Mouse (Mus musculus) hindbrain, embryonic 15.5 days (tissue): ENCODE data around the gene Taf6l. TPM values are rescaled to one million over a fixed set of nuclear protein-coding genes. Genes with fewer than 3 reads are reported as not detected.
"Not testable (repeated sequence)": the region's sequence is repeated elsewhere in the genome, so short reads cannot be mapped to it uniquely, and the experiment has no call there.

Experiments
- ATAC-seq: fragments of 200-750 bp; cut with Nextera tagmentation; 2 replicates; pipeline ENCODE4 v1.8.0; 2017; ENCODE audit warnings: low read depth, moderate number of reproducible peaks, moderate TSS enrichment; ENCODE audit not compliant: low FRiP score
- H3K27ac ChIP-seq: fragments of 300-500 bp; sonication (generic); replicated peaks from 2 replicates; pipeline ENCODE4 v1.5.1; 2015; ENCODE audit warnings: mild to moderate bottlenecking, inconsistent platforms
- H3K27me3 ChIP-seq: fragments of 300-500 bp; sonication (generic); 2 replicates; pipeline ENCODE4 v1.6.1; 2015; ENCODE audit warnings: control low read depth, inconsistent platforms
- H3K36me3 ChIP-seq: fragments of 300-500 bp; sonication (generic); 2 replicates; pipeline ENCODE4 v1.6.1; 2015; ENCODE audit warnings: control low read depth, inconsistent platforms
- H3K4me1 ChIP-seq: fragments of 300-500 bp; sonication (generic); replicated peaks from 2 replicates; pipeline ENCODE4 v1.6.1; 2015; ENCODE audit warnings: control low read depth, inconsistent platforms
- H3K4me2 ChIP-seq: fragments of 300-500 bp; sonication (generic); 2 replicates; pipeline ENCODE4 v1.6.1; 2015; ENCODE audit warnings: moderate library complexity, mild to moderate bottlenecking, inconsistent platforms
- H3K4me3 ChIP-seq: fragments of 300-500 bp; sonication (generic); 2 replicates; pipeline ENCODE4 v1.5.1; 2015; ENCODE audit warnings: mild to moderate bottlenecking, inconsistent platforms
- H3K9ac ChIP-seq: fragments of 300-500 bp; sonication (generic); 2 replicates; pipeline ENCODE4 v1.6.1; 2015; ENCODE audit warnings: inconsistent platforms
- H3K9me3 ChIP-seq: fragments of 300-500 bp; sonication (generic); 2 replicates; pipeline ENCODE4 v1.6.1; 2016; ENCODE audit warnings: control low read depth, inconsistent platforms
- WGBS: fragments of 180-500 bp; shearing (Covaris S2); methylation state at CpG from one replicate; pipeline ENCODE4 v1.1.7; 2015; 5-methylcytosine and 5-hydroxymethylcytosine counted together
- polyA plus RNA-seq: library from polyadenylated mRNA; unstranded; fragments of >200 nt; fragmentation: Nextera tagmentation; extraction: Ambion mirVana; gene quantifications from 2 replicates; pipeline ENCODE4 v1.2.1, GENCODE M21; 2015

Gene Taf6l
- polyA plus RNA-seq, 1 experiment from 2014 or later, result 30.5 TPM

DNA sequence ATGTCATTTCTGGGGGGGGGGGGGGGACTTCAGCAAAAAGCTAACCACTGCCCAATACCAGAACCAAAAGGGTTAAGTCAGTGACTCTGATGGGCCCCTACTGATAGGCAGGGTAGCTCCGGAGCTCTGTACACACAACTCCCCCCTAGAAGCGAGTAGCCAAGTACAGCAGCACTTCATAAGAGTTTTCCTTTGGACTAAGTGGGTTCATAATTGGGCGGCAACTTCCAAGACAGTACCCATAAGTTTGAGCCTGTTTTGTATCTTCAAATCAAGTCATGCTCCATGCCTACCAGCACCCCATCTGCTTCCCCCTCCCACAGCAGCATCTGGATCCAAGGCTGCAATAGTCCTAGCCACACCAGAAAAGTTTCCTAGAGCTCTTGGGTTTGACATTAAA lies 30.6 kb downstream of the Taf6l start:
- H3K27me3 ChIP-seq, result no peaks in the 10 kb centered on the region
- peak overlapping the region; percentile 92; the same call in 1 of the 2 replicates for H3K4me3 ChIP-seq
- no peaks in the 10 kb centered on the region for H3K9me3 ChIP-seq
- H3K4me1 ChIP-seq, result peaks cover 32% of the 10 kb centered on the region
- H3K36me3 ChIP-seq, result peaks cover 34% of the 10 kb centered on the region
- no peak overlapping the region for H3K9ac ChIP-seq
- H3K27ac ChIP-seq, result no peak overlapping the region
- H3K4me2 ChIP-seq, result peak overlapping the region; percentile 85
- no peak for ATAC-seq
- WGBS, result 79% methylated on average over 3 of the region's 3 CpGs

DNA sequence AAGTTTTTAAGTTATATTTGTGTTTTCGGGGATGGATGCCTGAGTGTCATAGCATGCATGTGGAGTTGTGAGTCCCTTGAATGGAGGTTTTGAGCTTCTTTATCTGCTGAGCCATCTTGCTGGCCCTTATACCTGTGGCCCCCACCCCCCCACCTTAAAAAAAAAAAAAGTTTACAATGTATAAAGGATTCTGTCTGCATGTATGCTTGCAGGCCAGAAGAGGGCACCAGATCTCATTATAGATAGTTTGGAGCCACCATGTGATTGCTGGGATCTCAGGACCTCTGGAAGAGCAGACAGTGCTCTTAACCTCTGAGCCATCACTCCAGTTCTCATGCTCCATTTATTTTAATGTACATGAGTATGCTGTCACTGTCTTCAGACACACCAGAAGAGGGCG lies 38.8 kb downstream of the Taf6l start:
- peaks cover 11% of the 10 kb centered on the region for H3K4me1 ChIP-seq
- peaks cover 89% of the 10 kb centered on the region for H3K36me3 ChIP-seq
- H3K4me3 ChIP-seq, result no peak overlapping the region
- WGBS, result 82% methylated on average over 2 of the region's 2 CpGs
- H3K27ac ChIP-seq, result no peak overlapping the region
- H3K9me3 ChIP-seq, result no peaks in the 10 kb centered on the region
- no peak overlapping the region for H3K9ac ChIP-seq
- no peak for ATAC-seq
- no peaks in the 10 kb centered on the region for H3K27me3 ChIP-seq
- H3K4me2 ChIP-seq, result no peak overlapping the region

DNA sequence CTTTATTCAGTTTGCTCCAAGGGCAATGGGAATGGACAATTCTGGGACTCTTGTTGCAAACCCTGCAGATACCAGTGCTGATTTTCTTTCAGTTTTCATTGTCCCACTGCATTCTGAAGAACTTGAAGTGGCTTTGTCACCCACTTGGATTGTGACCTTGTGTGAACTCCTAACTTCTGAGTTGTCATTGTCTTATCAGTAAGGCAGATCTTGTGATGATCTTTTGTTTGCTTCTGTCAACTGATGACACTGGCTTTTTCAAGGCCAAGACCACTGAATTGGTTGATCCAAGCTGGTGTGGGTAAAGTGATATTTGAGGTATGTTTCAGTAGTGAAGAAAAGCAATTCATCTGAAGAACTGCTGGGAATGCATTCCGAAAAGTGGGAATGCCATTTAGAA lies 40.8 kb downstream of the Taf6l start:
- WGBS, result 100% methylated on average over 1 of the region's 1 CpGs
- Histone ChIP-seq H3K9me3 (no peaks in the 10 kb centered on the region), H3K4me2 (no peak overlapping the region), H3K27ac (no peak overlapping the region), H3K27me3 (no peaks in the 10 kb centered on the region), H3K4me3 (no peak overlapping the region), H3K9ac (no peak overlapping the region), H3K36me3 (peaks cover 74% of the 10 kb centered on the region), H3K4me1 (peaks cover 24% of the 10 kb centered on the region)
- ATAC-seq, result no peak

DNA sequence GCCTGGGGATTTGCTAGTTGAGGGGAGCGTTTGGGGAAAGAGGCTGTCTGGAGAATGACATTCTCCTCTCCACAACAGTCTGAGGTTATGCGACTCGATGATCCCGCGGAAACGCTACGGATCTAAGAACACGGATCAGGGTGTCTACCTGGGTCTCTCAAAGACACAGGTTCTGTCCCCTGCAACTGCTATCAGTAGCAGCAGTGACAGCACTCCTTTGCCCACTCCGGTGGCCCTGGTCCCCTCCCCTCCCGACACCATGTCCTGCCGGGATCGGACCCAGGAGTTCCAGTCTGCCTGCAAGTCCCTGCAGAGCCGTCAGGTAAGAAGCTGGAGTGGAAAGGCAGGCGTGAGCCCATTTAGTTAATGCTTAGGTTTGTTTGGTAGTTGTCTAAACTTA lies 44.0 kb downstream of the Taf6l start:
- Histone ChIP-seq H3K27ac (peak overlapping the region; percentile 96), H3K4me3 (peak overlapping the region; percentile 78), H3K9ac (peak overlapping the region; percentile 72), H3K36me3 (peaks cover 63% of the 10 kb centered on the region), H3K9me3 (no peaks in the 10 kb centered on the region), H3K27me3 (no peaks in the 10 kb centered on the region), H3K4me1 (peaks cover 25% of the 10 kb centered on the region), H3K4me2 (peak overlapping the region; percentile 91)
- 28% methylated on average over 14 of the region's 14 CpGs for WGBS
- no peak for ATAC-seq

DNA sequence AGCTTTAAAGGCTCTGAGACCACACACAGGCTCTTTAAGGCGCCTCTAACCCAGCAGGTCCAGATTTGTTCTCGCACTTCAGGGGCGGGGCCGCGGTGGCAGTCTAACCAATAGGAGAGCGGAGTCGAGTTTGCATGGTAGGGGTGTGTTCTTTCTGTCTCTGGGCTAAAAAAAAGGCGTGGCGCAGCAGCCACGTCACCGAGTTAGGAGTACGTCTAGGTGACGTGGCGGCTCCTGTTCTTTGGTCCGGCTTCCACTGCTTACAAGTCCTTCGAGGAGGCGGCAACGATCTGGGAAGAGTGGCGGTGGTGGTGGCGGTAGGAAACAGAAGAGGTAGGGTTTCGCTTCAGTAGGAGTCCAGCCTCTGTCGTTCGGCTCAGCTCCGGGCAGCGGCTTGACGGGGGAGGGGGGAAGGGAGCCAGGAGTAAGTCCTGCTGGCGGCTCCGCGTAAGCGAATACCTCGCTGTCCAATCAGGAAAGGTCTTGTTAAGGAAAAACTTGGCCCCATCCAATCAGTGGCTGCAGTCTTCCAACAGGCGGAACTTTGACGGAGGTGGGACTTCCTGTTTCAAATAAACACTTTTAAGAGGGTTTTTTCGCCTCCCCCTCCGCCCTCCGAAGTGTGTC lies 44.9 kb downstream of the Taf6l start, which contains the start of gene Stx5a:
Stx5a (plus strand) TSS at position 171 of the 627 bp plus-strand sequence.
- H3K9me3 ChIP-seq, result no peaks in the 10 kb centered on the region
- H3K4me3 ChIP-seq, result peak within 1 kb of the TSS; percentile 78
- peak; percentile 99 for ATAC-seq
- under 1% methylated on average over 36 of the region's 36 CpGs for WGBS
- peak within 1 kb of the TSS; percentile 96 for H3K27ac ChIP-seq
- peaks cover 33% of the 10 kb centered on the region for H3K4me1 ChIP-seq
- H3K27me3 ChIP-seq, result no peaks in the 10 kb centered on the region
- peak within 1 kb of the TSS; percentile 72 for H3K9ac ChIP-seq
- peak within 1 kb of the TSS; percentile 91 for H3K4me2 ChIP-seq
- H3K36me3 ChIP-seq, result peaks cover 55% of the 10 kb centered on the region

DNA sequence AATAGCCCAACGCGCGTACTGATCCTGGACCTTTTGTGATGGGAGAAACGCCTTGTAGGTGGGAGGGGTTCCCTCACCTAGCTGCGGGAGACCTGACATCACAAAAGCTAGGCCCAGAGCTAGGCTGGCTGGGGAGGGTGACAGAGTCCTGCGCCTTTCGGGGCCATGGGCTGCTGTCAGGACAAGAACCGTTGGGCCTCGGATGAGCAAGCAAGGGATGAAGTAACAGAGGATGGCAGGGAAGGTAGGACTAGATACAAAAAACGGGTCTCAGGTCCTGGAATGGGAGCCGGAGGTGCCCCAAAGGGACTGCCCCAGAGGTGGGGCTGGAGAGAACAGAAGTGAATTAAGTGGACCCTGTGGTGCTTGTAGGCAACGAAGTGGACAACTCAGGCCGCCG lies 45.6 kb downstream of the Taf6l start, which contains the start of gene 1700092M07Rik:
1700092M07Rik (plus strand) TSS at position 116 of the 400 bp plus-strand sequence.
- no peaks in the 10 kb centered on the region for H3K9me3 ChIP-seq
- H3K27me3 ChIP-seq, result no peaks in the 10 kb centered on the region
- H3K27ac ChIP-seq, result peak within 1 kb of the TSS; percentile 96
- H3K4me2 ChIP-seq, result peak within 1 kb of the TSS; percentile 91
- peak within 1 kb of the TSS; percentile 78 for H3K4me3 ChIP-seq
- 68% methylated on average over 14 of the region's 14 CpGs for WGBS
- ATAC-seq, result no peak
- peaks cover 36% of the 10 kb centered on the region for H3K4me1 ChIP-seq
- H3K36me3 ChIP-seq, result peaks cover 48% of the 10 kb centered on the region
- H3K9ac ChIP-seq, result peak within 1 kb of the TSS; percentile 65

DNA sequence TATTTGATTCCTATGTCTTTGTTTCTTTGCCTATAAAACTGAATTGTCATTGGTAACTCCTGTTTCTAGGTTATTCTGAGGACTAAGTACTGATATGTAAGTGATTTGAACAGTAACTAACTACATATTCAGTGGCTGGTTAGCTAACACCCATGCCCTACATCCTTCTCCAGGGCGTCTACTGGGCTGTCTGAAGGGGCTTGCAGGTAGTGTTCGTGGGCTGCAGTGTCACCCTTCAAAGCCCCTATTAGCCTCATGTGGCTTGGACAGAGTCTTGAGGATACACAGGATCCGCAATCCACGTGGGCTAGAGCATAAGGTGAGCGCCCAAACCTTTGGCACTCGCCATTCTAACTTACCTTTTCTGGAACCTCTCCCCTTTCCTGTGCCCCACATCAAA lies 46.6 kb downstream of the Taf6l start:
- H3K36me3 ChIP-seq, result peaks cover 38% of the 10 kb centered on the region

DNA sequence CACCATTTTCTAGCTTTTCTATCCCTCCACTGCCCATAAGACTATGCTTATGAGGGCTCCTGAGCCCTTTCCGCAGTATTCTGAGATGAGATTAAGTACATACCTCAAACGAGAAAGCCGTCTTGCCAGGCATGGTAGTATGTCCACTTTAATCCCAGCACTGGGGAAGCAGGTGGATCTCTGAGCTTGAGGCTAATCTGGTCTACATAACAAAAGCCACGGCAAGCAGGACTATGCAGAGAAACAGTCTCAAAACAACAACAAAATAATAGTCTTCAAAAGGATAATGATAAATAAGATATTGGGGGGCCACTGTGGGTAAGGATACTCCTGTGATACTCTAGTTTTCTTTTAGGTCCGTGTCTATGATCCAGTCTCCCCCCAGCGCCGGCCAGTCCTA lies 47.3 kb downstream of the Taf6l start:
- peaks cover 42% of the 10 kb centered on the region for H3K4me1 ChIP-seq
- H3K36me3 ChIP-seq, result peaks cover 32% of the 10 kb centered on the region
- 94% methylated on average over 7 of the region's 7 CpGs for WGBS
- H3K27ac ChIP-seq, result no peak overlapping the region
- ATAC-seq, result no peak
- no peak overlapping the region for H3K9ac ChIP-seq
- H3K4me2 ChIP-seq, result no peak overlapping the region
- H3K9me3 ChIP-seq, result no peaks in the 10 kb centered on the region
- H3K4me3 ChIP-seq, result no peak overlapping the region
- no peaks in the 10 kb centered on the region for H3K27me3 ChIP-seq

More for the DNA sequence above, 46.6 kb downstream of the Taf6l start:
- no peak overlapping the region for H3K27ac ChIP-seq
- no peaks in the 10 kb centered on the region for H3K9me3 ChIP-seq
- no peaks in the 10 kb centered on the region for H3K27me3 ChIP-seq
- H3K4me1 ChIP-seq, result peaks cover 42% of the 10 kb centered on the region
- no peak overlapping the region for H3K4me3 ChIP-seq
- WGBS, result 92% methylated on average over 6 of the region's 6 CpGs
- no peak for ATAC-seq
- H3K4me2 ChIP-seq, result no peak overlapping the region
- H3K9ac ChIP-seq, result no peak overlapping the region

DNA sequence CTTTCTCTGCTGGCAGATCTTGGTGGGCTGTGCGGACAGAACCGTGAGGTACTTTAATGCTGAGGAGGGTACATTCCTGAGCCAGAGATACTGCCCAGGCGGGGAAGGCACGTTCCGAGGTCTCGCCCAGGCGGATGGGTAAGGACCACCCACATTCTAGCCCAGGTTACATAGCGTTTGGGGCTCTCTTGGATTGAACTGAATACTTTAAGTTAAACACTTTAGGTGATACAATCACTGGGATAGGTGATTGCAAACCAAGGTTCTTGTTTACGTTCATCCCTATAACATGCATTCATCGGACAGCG lies 50.1 kb downstream of the Taf6l start:
- peak; percentile 27 for ATAC-seq
- H3K9me3 ChIP-seq, result no peaks in the 10 kb centered on the region

DNA sequence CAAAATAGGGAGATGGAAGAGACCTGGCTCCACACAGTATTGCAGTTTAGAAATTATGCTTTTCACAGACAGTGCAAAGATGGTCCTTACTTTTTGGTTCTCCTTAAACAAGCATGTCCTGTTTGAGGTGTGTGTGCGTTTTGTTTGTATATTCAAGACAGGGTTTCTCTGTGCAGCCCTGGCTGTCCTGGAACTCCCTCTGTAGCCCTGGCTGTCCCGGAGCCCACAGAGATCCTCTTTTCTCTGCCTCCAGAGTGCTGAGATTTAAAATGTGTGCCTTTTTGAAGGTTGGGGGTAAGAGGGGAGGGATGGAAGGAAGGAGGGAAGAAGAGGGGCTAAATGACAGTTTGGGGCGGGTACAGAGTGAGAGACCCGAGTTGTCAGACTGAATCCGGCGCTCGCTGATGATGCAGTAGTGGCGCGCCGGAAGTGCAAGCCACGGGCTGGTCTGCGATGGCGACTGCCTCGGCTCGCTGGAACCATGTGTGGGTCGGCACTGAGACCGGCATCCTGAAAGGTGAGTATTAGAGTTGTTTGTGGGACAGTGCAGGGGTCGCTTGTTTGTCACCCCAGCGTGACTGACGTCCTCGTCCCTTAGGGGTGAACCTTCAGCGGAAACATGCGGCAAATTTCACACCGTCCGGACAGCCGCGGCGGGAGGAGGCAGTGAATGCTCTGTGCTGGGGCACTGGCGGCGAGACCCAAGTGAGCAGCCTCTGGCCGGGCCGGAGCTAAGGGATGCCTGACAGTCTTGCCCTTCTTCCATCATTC lies 50.6 kb downstream of the Taf6l start, which contains the start of gene Wdr74:
Wdr74 (plus strand) TSS at position 439 of the 771 bp plus-strand sequence.
- WGBS, result under 1% methylated on average over 32 of the region's 32 CpGs
- H3K4me3 ChIP-seq, result peak within 1 kb of the TSS; percentile 78
- H3K27me3 ChIP-seq, result no peaks in the 10 kb centered on the region
- H3K36me3 ChIP-seq, result peaks cover 23% of the 10 kb centered on the region
- peak; percentile 94 for ATAC-seq
- no peaks in the 10 kb centered on the region for H3K9me3 ChIP-seq
- peak within 1 kb of the TSS; percentile 64 for H3K4me2 ChIP-seq
- H3K9ac ChIP-seq, result peak within 1 kb of the TSS; percentile 57
- peak within 1 kb of the TSS; percentile 80 for H3K27ac ChIP-seq
- H3K4me1 ChIP-seq, result peaks cover 21% of the 10 kb centered on the region

More for the DNA sequence above, 50.1 kb downstream of the Taf6l start:
- WGBS, result 4% methylated on average over 11 of the region's 11 CpGs
- peak overlapping the region; percentile 57 for H3K9ac ChIP-seq
- H3K36me3 ChIP-seq, result peaks cover 23% of the 10 kb centered on the region
- H3K4me3 ChIP-seq, result peak overlapping the region; percentile 78
- H3K4me2 ChIP-seq, result peak overlapping the region; percentile 64
- H3K4me1 ChIP-seq, result peaks cover 26% of the 10 kb centered on the region
- peak overlapping the region; percentile 80 for H3K27ac ChIP-seq
- H3K27me3 ChIP-seq, result no peaks in the 10 kb centered on the region

DNA sequence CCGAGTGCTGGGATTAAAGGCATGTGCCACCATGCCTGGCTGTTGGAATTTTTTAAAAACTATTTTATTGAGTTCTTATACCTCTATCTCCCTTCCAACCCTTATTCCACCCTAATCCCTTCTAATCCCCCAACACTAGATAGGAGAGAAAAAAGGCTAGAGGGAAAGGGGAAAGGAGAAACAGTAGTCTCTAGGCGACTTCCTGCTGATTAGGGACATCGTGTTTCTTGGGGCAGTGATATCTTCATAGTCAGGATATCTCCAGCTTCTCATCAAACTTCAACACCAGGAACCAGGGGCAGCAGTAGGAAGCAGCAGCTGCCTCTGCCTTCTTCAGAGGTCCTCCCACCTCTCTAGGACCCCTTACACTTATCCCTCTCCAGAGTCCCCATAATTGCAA lies 51.9 kb downstream of the Taf6l start:
- H3K27ac ChIP-seq, result no peak overlapping the region
- H3K4me2 ChIP-seq, result no peak overlapping the region
- no peak overlapping the region for H3K9ac ChIP-seq
- no peak for ATAC-seq
- WGBS, result 80% methylated on average over 3 of the region's 3 CpGs
- H3K4me1 ChIP-seq, result peaks cover 17% of the 10 kb centered on the region
- no peaks in the 10 kb centered on the region for H3K27me3 ChIP-seq
- no peaks in the 10 kb centered on the region for H3K9me3 ChIP-seq
- H3K36me3 ChIP-seq, result peaks cover 12% of the 10 kb centered on the region
- H3K4me3 ChIP-seq, result no peak overlapping the region

DNA sequence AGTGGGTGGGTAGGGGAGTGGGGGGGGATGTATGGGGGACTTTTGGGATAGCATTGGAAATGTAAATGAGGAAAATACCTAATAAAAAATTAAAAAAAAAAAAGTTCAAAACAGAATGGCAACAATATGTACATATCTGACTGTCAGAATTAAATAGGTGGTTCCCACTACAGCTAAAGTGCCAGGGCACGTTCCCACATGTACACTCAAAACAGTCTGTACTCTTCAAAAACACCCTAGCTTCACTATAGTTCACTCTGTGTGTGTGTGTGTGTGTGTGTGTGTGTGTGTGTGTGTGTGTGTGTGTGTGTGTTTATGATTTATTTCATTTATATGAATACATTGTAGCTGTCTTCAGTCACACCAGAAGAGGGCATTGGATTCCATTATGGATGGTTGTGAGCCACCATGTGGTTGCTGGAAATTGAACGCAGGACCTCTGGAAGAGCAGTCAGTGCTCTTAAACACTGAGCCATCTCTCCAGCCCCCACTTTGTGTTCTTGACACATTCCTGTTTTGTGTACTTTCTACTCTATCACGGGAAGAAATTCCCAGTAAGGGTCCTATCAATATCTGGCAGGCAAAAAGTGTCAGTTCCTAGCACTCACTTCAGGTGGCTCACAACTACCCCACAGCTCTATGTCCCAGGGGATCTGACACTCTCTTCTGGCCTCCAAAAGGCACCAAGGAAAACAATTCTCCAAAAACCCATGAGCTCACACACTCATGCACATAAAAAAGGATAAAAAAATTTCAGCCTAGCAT lies 57.7 kb downstream of the Taf6l start:
- ATAC-seq, H3K9me3 ChIP-seq, H3K4me3 ChIP-seq, H3K9ac ChIP-seq, H3K27me3 ChIP-seq, H3K27ac ChIP-seq, H3K4me2 ChIP-seq: not testable (repeated sequence)
- peaks cover 15% of the 10 kb centered on the region for H3K4me1 ChIP-seq
- peaks cover 28% of the 10 kb centered on the region for H3K36me3 ChIP-seq
- 41% methylated on average over 3 of the region's 3 CpGs for WGBS
